Mouse (Mus musculus) CH12.LX (cell line): ENCODE measurements around the gene Bid.

Experiments
- CTCF ChIP-seq, 2 experiments: IDR thresholded peaks in 1 of 2; conservative IDR thresholded peaks in 1 of 2; 2 replicates each; pipeline ENCODE4 v1.5.1; 2011 to 2012; ENCODE audit warnings: low read depth in 2 of 2, low read length in 2 of 2, improper control_type of control experiment in 1 of 2, inconsistent platforms in 1 of 2, mild to moderate bottlenecking in 1 of 2, moderate library complexity in 1 of 2
- POLR2A ChIP-seq: IDR thresholded peaks from 2 replicates; pipeline ENCODE4 v1.6.1; 2011; ENCODE audit warnings: low read depth, mild to moderate bottlenecking, improper control_type of control experiment, low read length
- USF1 ChIP-seq: IDR thresholded peaks from 2 replicates; pipeline ENCODE4 v1.6.1; 2014; ENCODE audit warnings: low read depth, mild to moderate bottlenecking, inconsistent platforms, low read length, improper control_type of control experiment

- TF ChIP-seq POLR2A (no peak), CTCF (conservative IDR thresholded peaks at IDR 0.05 in 1 of 2, IDR thresholded peaks at IDR 0.05 in 1 of 2; ENCODE audit: low read depth in 2 of 2, low read length in 2 of 2) (no peak), USF1 (no peak)
Observed at GRCm38 (mm10) chr6:120854413-120854812, 62.2 kb downstream of the Bid start.
